Mouse (Mus musculus) MEL (cell line): ENCODE results near the gene Oxsr1.

Source experiments
- CTCF ChIP-seq, 3 experiments: IDR thresholded peaks in 2 of 3; conservative IDR thresholded peaks in 1 of 3; 2 replicates each; pipeline ENCODE4 v1.5.1; 2011 to 2012; ENCODE audit warnings: low read length in 3 of 3, low read depth in 2 of 3, mild to moderate bottlenecking in 2 of 3, improper control_type of control experiment in 1 of 3, inconsistent platforms in 1 of 3, mixed read lengths in 1 of 3, moderate library complexity in 1 of 3; ENCODE audit not compliant: control insufficient read depth in 1 of 3, insufficient read depth in 1 of 3, poor library complexity in 1 of 3, severe bottlenecking in 1 of 3
- E2F4 ChIP-seq: IDR thresholded peaks from 2 replicates; pipeline ENCODE4 v1.6.1; 2011; ENCODE audit warnings: low read depth, low read length, improper control_type of control experiment, borderline replicate concordance
- MYC ChIP-seq: IDR thresholded peaks from 2 replicates; pipeline ENCODE4 v1.6.1; 2011; ENCODE audit warnings: low read depth, mild to moderate bottlenecking, low read length, improper control_type of control experiment, moderate library complexity
- POLR2A ChIP-seq, 2 experiments: IDR thresholded peaks; 2 replicates each; pipeline ENCODE4 v1.6.1; 2011 to 2012; ENCODE audit warnings: low read length in 2 of 2, mild to moderate bottlenecking in 2 of 2, control low read depth in 1 of 2, improper control_type of control experiment in 1 of 2, low read depth in 1 of 2, moderate library complexity in 1 of 2; ENCODE audit not compliant: control insufficient read depth in 1 of 2, insufficient read depth in 1 of 2, poor library complexity in 1 of 2
- POLR2AphosphoS2 ChIP-seq: IDR thresholded peaks from 2 replicates; pipeline ENCODE4 v1.6.1; 2011; ENCODE audit warnings: low read length, improper control_type of control experiment
- POLR2AphosphoS5 ChIP-seq: IDR thresholded peaks from 2 replicates; pipeline ENCODE4 v1.6.1; 2012; ENCODE audit warnings: low read depth, borderline replicate concordance, mild to moderate bottlenecking, inconsistent platforms, low read length, moderate library complexity, mixed read lengths
- TCF12 ChIP-seq: IDR thresholded peaks from 2 replicates; pipeline ENCODE4 v1.6.1; 2014; ENCODE audit warnings: low read depth, mild to moderate bottlenecking, inconsistent platforms, low read length, improper control_type of control experiment, moderate library complexity

- TF ChIP-seq POLR2AphosphoS2 = no peak
- TF ChIP-seq POLR2AphosphoS5 = no peak
- no peak for TF ChIP-seq POLR2A (IDR thresholded peaks at IDR 0.05; ENCODE audit: control insufficient read depth in 1 of 2, insufficient read depth in 1 of 2, low read depth in 1 of 2, low read length in 2 of 2, poor library complexity in 1 of 2)
- TF ChIP-seq CTCF (IDR thresholded peaks at IDR 0.05 in 2 of 3, conservative IDR thresholded peaks at IDR 0.05 in 1 of 3; ENCODE audit: control insufficient read depth in 1 of 3, insufficient read depth in 1 of 3, low read depth in 2 of 3, low read length in 3 of 3, poor library complexity in 1 of 3, severe bottlenecking in 1 of 3) = no peak
- TF ChIP-seq E2F4 = no peak
- TF ChIP-seq TCF12 = no peak
- no peak for TF ChIP-seq MYC
Measured at GRCm38 (mm10) chr9:119323260-119323645, 1.0 kb upstream of the Oxsr1 start.
